Mouse (Mus musculus) heart, embryonic 13.5 days (tissue): ENCODE results near the gene Fam129b. TPM values are rescaled to one million over a fixed set of nuclear protein-coding genes. Genes with fewer than 3 reads are reported as not detected.

Experiments
- ATAC-seq: fragments of 200-750 bp; cut with Nextera tagmentation; 2 replicates; pipeline ENCODE4 v1.8.0; 2017; ENCODE audit warnings: moderate TSS enrichment; ENCODE audit not compliant: insufficient number of reproducible peaks, low FRiP score, low TSS enrichment; ENCODE audit errors: extremely low read depth
- H3K27ac ChIP-seq: fragments of 300-500 bp; sonication (generic); replicated peaks from 2 replicates; pipeline ENCODE4 v1.5.1; 2015; ENCODE audit warnings: moderate library complexity, mild to moderate bottlenecking, inconsistent platforms
- H3K27me3 ChIP-seq: fragments of 300-500 bp; sonication (generic); replicated peaks from 2 replicates; pipeline ENCODE4 v1.6.1; 2015; ENCODE audit warnings: mild to moderate bottlenecking, inconsistent platforms
- H3K36me3 ChIP-seq: fragments of 300-500 bp; sonication (generic); 2 replicates; pipeline ENCODE4 v1.6.1; 2015; ENCODE audit warnings: mild to moderate bottlenecking, inconsistent platforms
- H3K4me1 ChIP-seq: fragments of 300-500 bp; sonication (generic); 2 replicates; pipeline ENCODE4 v1.6.1; 2015; ENCODE audit warnings: inconsistent platforms
- H3K4me2 ChIP-seq: fragments of 300-500 bp; sonication (generic); 2 replicates; pipeline ENCODE4 v1.6.1; 2015; ENCODE audit warnings: inconsistent platforms, mild to moderate bottlenecking, moderate library complexity
- H3K4me3 ChIP-seq: fragments of 300-500 bp; sonication (generic); 2 replicates; pipeline ENCODE4 v1.5.1; 2015; ENCODE audit warnings: moderate library complexity, mild to moderate bottlenecking, inconsistent platforms
- H3K9ac ChIP-seq: fragments of 300-500 bp; sonication (generic); 2 replicates; pipeline ENCODE4 v1.6.1; 2015; ENCODE audit warnings: inconsistent platforms, mild to moderate bottlenecking, moderate library complexity
- H3K9me3 ChIP-seq: fragments of 300-500 bp; sonication (generic); 2 replicates; pipeline ENCODE4 v1.6.1; 2016; ENCODE audit warnings: inconsistent platforms
- WGBS: fragments of 180-500 bp; shearing (Covaris S2); methylation state at CpG from one replicate; pipeline ENCODE4 v1.1.7; 2015; ENCODE audit warnings: mixed read lengths; 5-methylcytosine and 5-hydroxymethylcytosine counted together
- polyA plus RNA-seq: library from polyadenylated mRNA; unstranded; fragments of >200 nt; fragmentation: Nextera tagmentation; extraction: Ambion mirVana; gene quantifications from 2 replicates; pipeline ENCODE4 v1.2.1, GENCODE M21; 2015

Gene Fam129b
- polyA plus RNA-seq, 1 experiment from 2014 or later: 46.4 TPM

DNA sequence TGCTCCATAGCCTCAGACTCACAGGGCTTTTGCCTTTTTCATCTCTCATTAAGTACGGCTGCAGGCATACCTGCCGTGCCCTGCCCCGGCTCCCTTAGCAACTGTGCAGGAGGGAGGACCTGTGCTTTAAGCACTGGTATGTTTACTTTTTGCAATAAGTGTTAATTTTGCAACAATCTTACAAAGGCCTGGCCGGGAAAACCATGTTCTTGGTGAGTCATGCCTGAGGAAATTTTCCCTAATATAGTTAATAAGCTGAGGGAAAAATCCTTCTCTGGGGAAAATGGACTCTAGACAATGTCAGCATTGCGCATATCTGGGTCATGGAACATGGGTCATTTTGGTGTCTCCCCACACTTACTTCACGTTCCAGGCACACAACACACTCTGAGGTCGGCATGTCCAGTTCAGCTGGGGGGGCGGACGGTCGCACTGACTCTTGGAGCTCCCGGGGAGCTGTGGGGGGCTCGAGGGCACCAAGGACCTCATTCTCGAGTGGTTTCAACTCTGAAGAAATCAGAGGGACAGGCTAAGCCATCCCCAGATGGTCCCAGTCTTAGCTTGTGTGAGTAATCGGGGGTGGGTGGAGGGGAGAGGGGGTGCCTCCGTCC is 51.8 kb downstream of the Fam129b start:
- no peak for ATAC-seq
- Histone ChIP-seq H3K4me1 (0 out of 2 replicates have a peak, but pooled peaks cover 4% of the 10 kb centered on the region), H3K27ac (peak overlapping the region; percentile 13; the same call in 1 of the 2 replicates), H3K36me3 (peaks cover 80% of the 10 kb centered on the region), H3K9ac (no peak overlapping the region), H3K27me3 (no peaks in the 10 kb centered on the region), H3K4me2 (no peak overlapping the region), H3K9me3 (no peaks in the 10 kb centered on the region), H3K4me3 (no peak overlapping the region)
- WGBS: 70% methylated on average over 15 of the region's 15 CpGs

DNA sequence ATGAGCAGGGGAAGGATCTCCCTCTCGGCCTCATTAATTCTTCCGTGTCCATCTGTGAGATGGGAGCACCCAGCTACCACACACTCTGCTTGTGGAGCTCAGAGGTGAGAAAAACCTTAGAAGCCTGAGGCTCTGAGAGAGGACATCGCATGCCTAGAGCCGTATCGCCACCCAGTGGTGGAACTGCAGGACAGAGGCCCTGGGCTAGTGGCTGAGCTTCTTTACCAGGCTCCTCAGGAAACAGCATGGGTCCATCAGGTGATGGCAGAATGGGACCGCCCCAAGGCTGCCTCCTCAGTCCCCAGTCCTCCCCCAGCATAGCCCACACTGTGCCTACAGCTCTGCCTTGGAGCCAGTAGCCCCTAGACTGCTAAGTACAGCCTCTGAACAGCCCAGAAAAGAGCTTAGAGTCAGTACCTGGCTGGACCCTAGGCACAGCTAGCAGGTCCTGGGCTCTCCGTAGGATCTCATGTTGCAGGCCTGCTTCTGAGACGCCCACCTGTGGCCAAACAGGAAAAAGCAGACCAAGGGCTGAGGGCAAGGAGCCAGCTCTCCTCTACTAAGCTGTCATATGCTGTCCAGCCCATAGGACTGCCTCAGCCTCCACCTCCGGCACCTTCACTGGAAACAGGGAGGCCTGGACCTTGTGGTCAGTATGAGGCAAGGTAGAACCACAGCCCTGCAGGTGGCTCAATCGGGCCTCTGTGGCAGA is 52.5 kb downstream of the Fam129b start:
- H3K36me3 ChIP-seq: peaks cover 80% of the 10 kb centered on the region
- 26% methylated on average over 10 of the region's 10 CpGs for WGBS
- H3K9ac ChIP-seq: no peak overlapping the region
- H3K27ac ChIP-seq: peak overlapping the region; percentile 13; the same call in 1 of the 2 replicates
- H3K4me2 ChIP-seq: no peak overlapping the region
- ATAC-seq: no peak; the same call in 1 of the 2 replicates
- 0 out of 2 replicates have a peak, but pooled peaks cover 4% of the 10 kb centered on the region for H3K4me1 ChIP-seq
- no peaks in the 10 kb centered on the region for H3K27me3 ChIP-seq
- no peaks in the 10 kb centered on the region for H3K9me3 ChIP-seq
- H3K4me3 ChIP-seq: no peak overlapping the region

DNA sequence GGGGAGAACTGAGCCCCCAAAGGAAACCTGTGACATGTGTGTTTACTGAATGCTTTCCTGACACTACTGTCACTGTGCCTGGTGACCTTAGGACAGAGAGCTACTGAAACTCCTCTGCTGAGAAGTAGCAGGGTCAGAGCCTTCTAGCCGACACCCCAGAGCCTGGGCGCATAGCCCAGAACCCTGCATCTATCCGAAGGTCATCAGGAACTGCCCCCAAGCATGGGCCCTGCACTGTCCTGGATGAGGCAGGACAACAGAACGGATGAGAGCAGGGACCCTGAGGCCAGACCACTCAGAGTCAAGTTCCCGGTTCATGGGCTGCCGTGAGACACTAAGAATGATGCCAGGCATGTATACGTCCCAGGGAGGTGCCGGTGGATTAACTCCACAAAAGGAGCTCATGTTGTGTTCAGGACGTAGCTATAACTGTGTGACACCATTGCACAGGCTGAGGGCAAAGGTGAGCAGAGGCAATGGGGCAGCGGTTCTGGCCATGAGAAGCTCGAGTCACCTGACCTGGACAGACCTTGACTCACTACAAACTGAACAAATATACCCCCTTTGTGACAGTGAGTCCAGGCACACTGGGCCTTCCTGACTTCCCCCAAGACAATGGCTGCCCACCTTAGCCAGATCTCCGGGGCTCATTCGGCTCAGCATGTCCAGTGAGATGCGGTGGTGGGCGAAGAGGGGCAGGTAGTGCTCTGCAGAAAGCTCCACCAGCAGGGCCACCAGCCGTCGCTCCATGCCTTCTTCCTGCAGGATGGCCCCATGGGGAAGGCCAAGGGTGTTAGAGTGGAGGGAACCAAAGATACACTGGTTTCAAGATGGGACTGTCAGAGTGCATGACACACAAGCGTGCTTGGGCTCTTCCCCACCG is 53.3 kb downstream of the Fam129b start:
- Histone ChIP-seq H3K9me3 (no peaks in the 10 kb centered on the region), H3K4me2 (no peak overlapping the region), H3K4me3 (no peak overlapping the region), H3K27ac (no peak overlapping the region), H3K4me1 (0 out of 2 replicates have a peak, but pooled peaks cover 4% of the 10 kb centered on the region), H3K27me3 (no peaks in the 10 kb centered on the region), H3K9ac (no peak overlapping the region), H3K36me3 (peaks cover 80% of the 10 kb centered on the region)
- no peak for ATAC-seq
- 85% methylated on average over 19 of the region's 19 CpGs for WGBS

DNA sequence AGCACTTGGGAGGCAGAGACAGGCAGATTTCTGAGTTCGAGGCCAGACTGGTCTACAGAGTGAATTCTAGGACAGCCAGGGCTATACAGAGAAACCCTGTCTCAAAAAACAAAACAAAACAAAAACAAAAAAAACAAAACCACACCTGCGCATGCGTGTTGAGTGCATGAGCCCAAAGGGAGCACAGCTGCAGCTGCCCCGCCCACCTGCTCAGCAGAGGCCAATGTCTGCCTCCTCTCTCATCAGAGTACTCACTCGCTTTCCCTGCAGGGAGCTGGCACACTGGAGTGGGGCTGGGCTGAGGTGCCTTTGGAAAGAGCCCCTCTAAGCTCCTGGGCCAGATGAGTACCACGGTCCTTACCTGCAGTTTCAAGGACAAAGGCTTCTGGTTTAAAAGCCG is 55.8 kb downstream of the Fam129b start:
- WGBS: 71% methylated on average over 7 of the region's 7 CpGs
- H3K27me3 ChIP-seq: no peaks in the 10 kb centered on the region
- 0 out of 2 replicates have a peak, but pooled peaks cover 4% of the 10 kb centered on the region for H3K4me1 ChIP-seq
- H3K27ac ChIP-seq: no peak overlapping the region
- H3K9me3 ChIP-seq: no peaks in the 10 kb centered on the region
- H3K4me3 ChIP-seq: no peak overlapping the region
- no peak for ATAC-seq
- H3K9ac ChIP-seq: no peak overlapping the region
- H3K36me3 ChIP-seq: peaks cover 78% of the 10 kb centered on the region
- H3K4me2 ChIP-seq: no peak overlapping the region

DNA sequence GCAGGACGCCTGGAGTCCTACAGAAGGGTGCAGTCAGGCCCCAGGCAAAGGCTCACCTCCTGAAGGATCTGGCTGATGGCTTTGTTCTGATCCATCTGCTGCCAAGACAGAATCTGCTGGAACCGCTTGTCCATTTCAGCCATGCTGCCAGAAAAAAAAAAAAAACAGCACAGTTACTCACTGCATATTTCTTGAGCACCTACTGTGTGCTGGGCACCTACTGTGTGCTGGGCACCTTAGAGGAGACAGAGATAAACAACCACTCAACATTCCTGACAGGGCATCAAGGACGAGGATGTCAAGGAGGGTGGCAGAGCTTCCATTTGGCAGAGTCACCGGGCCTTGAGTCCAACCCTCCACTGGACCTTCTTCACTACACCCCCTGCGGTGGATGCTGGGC is 62.8 kb downstream of the Fam129b start:
- H3K9me3 ChIP-seq: no peaks in the 10 kb centered on the region
- H3K27me3 ChIP-seq: no peaks in the 10 kb centered on the region
- ATAC-seq: no peak
- H3K9ac ChIP-seq: no peak overlapping the region
- peaks cover 89% of the 10 kb centered on the region for H3K36me3 ChIP-seq
- no peak overlapping the region for H3K4me2 ChIP-seq
- H3K4me3 ChIP-seq: no peak overlapping the region
- no peak overlapping the region for H3K27ac ChIP-seq
- WGBS: 72% methylated on average over 5 of the region's 5 CpGs
- H3K4me1 ChIP-seq: no peaks in the 10 kb centered on the region

DNA sequence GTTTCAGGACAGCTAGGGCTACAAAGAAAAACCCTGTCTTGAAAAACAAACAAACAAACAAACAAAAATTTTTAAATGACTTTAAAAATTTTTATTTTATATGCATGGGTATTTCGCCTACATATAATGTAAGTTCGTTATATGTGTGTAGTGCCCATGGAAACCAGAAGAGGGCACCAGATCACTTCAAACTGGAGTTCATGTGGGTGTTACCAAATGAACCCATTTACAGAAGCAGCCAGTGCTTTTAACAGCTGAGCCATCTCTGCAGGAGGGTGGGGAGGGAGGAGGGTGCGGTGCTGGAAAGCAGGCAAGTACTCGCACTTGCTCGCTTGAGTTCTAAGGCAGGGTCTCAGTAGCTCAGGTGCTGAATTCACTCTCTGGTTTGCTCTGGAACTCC is 63.5 kb downstream of the Fam129b start:
- no peak overlapping the region for H3K4me2 ChIP-seq
- no peaks in the 10 kb centered on the region for H3K27me3 ChIP-seq
- H3K4me3 ChIP-seq: no peak overlapping the region
- H3K27ac ChIP-seq: no peak overlapping the region
- ATAC-seq: no peak
- H3K36me3 ChIP-seq: peaks cover 88% of the 10 kb centered on the region
- no peak overlapping the region for H3K9ac ChIP-seq
- 63% methylated on average over 5 of the region's 5 CpGs for WGBS
- H3K9me3 ChIP-seq: no peaks in the 10 kb centered on the region
- no peaks in the 10 kb centered on the region for H3K4me1 ChIP-seq

DNA sequence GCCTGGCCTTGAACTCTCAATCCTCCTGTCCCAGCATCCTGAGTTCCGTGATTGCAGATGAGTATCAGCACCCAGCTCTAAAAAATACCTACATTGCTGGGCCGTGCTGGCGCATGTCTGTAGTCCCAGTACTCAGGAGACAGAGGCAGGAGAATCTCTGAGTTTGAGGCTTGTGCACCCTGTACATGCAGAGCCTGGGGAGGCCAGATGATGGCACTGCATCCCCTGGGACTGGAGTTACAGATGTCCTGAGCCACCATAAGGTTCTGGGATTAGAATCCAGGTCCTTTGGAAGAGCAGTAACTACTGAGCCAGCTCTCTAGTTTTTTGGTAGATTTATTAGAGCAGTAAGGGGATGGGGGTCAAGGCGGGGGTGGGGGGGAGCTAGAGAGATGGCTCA is 64.6 kb downstream of the Fam129b start:
- no peak overlapping the region for H3K9ac ChIP-seq
- no peak overlapping the region for H3K4me2 ChIP-seq
- no peak overlapping the region for H3K27ac ChIP-seq
- ATAC-seq: no peak
- H3K27me3 ChIP-seq: no peaks in the 10 kb centered on the region
- no peaks in the 10 kb centered on the region for H3K4me1 ChIP-seq
- H3K36me3 ChIP-seq: peaks cover 89% of the 10 kb centered on the region
- no peaks in the 10 kb centered on the region for H3K9me3 ChIP-seq
- no peak overlapping the region for H3K4me3 ChIP-seq
- 84% methylated on average over 4 of the region's 4 CpGs for WGBS

DNA sequence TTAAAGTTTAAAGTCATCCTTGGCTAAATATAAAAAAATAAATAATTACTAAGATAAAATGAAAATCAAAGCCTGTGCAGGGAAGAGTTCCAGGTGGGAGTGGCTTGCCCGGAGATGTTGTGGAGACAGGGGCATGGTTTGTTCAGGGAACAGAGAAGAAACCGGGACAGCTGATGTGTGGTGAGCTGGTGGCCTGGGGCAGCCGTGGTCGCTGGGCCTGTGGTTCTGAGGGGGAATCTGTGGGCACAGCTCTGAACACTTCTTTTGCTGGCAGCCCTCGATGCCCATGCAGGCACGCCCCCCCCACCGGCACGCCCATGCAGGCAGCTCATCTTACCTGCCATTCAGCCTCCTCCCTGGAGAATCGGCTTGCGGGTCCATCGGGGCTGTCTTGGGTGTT is 71.5 kb downstream of the Fam129b start:
- Histone ChIP-seq H3K4me2 (no peak overlapping the region), H3K27ac (no peak overlapping the region), H3K27me3 (no peaks in the 10 kb centered on the region), H3K9ac (no peak overlapping the region), H3K36me3 (peaks cover 86% of the 10 kb centered on the region), H3K4me1 (no peaks in the 10 kb centered on the region), H3K4me3 (no peak overlapping the region), H3K9me3 (no peaks in the 10 kb centered on the region)
- 88% methylated on average over 11 of the region's 11 CpGs for WGBS
- ATAC-seq: no peak

DNA sequence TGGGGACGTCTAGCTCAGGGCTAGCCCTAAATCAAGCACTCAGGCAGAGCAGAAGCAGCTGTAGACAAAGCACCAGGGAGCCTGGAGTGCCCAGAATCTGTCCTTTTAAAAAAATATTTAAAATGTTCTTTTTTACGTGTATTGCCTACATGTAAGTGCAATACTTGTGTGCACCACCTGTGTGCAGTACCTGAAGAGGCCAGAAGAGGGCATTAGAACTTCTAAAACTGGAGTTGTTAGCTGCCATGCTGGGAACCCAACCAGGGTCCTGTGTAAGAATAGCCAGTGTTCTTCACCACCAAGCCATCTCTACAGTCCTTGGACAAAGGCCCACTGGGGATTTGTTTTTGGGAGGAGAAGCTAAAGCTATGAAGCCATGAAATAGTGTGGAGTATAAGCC is 78.7 kb downstream of the Fam129b start:
- Histone ChIP-seq H3K4me2 (no peak overlapping the region), H3K27me3 (no peaks in the 10 kb centered on the region), H3K27ac (no peak overlapping the region), H3K9me3 (peaks cover 3% of the 10 kb centered on the region; the same call in 1 of the 2 replicates), H3K36me3 (peaks cover 85% of the 10 kb centered on the region), H3K4me3 (no peak overlapping the region), H3K9ac (no peak overlapping the region), H3K4me1 (no peaks in the 10 kb centered on the region)
- ATAC-seq: no peak
- WGBS: 86% methylated on average over 2 of the region's 2 CpGs

DNA sequence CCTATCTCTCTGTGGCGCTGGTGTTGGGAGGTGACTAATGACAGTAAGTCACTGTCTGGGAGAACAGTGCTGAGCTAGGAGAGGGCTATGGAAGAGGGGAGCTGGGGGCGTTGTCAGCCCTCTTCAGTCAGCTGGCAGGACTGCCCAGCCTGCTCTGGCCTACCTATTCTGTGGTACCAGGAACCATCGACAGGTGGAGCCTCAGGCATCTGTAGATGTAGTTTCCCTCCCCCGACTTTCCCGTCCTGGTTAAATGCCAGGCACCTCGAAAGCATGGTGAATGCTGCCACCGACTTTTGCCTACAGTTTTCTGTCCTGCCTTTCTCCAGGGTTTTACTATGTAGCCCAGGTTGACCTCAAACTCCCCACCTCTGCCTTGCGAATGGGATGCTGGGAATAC is 81.4 kb downstream of the Fam129b start:
- ATAC-seq: no peak

DNA sequence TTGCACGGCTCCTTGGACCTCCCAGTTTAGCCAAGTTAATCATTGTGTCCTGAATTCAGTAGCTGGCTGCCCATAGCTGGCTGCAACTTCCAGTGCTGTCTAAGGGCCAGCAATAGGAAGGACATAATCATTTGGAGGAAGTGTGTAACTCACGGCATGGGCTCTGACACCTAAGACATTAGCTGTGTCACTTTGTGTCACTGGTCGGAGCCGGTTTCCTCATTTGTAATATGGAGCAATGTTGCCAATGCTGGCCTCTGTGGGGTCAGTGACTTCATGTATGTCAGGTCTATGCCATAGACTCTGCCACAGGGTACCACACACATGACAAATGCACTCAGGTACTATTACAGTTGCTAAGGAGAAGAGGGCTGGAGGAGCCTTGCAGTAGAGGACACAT is 84.4 kb downstream of the Fam129b start:
- Histone ChIP-seq H3K9me3 (no peaks in the 10 kb centered on the region), H3K36me3 (peaks cover 64% of the 10 kb centered on the region), H3K27me3 (no peaks in the 10 kb centered on the region), H3K4me1 (peaks cover 37% of the 10 kb centered on the region), H3K9ac (peak overlapping the region; percentile 98), H3K4me3 (peak overlapping the region; percentile 87; the same call in 1 of the 2 replicates), H3K27ac (no peak overlapping the region), H3K4me2 (peak overlapping the region; percentile 87)
- 81% methylated on average over 4 of the region's 4 CpGs for WGBS
- no peak for ATAC-seq

More for the DNA sequence above, 81.4 kb downstream of the Fam129b start:
- H3K27ac ChIP-seq: no peak overlapping the region
- 53% methylated on average over 8 of the region's 8 CpGs for WGBS
- no peak overlapping the region for H3K9ac ChIP-seq
- peaks cover 3% of the 10 kb centered on the region; the same call in 1 of the 2 replicates for H3K9me3 ChIP-seq
- H3K4me1 ChIP-seq: peaks cover 10% of the 10 kb centered on the region
- H3K27me3 ChIP-seq: no peaks in the 10 kb centered on the region
- H3K4me3 ChIP-seq: no peak overlapping the region
- H3K4me2 ChIP-seq: no peak overlapping the region
- H3K36me3 ChIP-seq: peaks cover 61% of the 10 kb centered on the region
